27 mouse cellular contexts compared by ENCODE assay signal in genomic region chr15:97229494-97230077, GRCm38 (mm10). TPM values are rescaled to one million over a fixed set of nuclear protein-coding genes. Genes with fewer than 3 reads are reported as not detected.
A peak's percentile ranks its signal among the peaks of the same experiment; 100 is the strongest.
DNase-seq lines count a peak whose midpoint lies in the region; ATAC-seq lines count a peak whose summit lies in the region.
"Had no signal": no experiment of that assay in that cellular context is flagged by ENCODE, and none has a peak within 500 bp of the region (broad histone marks: within the 10 kb centered on the region; RNA-seq: fewer than 3 reads in every experiment).

No protein-coding gene starts in this region.

- peaks cover 3% of the 10 kb centered on the region; the same call in 1 of the 2 replicates for H3K4me1 ChIP-seq in liver, embryonic 11.5 days (replicated peaks; ENCODE audit: control insufficient read depth, insufficient read depth, low read length)
- no peaks in the 10 kb centered on the region for H3K4me1 ChIP-seq in liver, embryonic 12.5 days
- peaks cover 7% of the 10 kb centered on the region; the same call in 1 of the 2 replicates for H3K4me1 ChIP-seq in liver, embryonic 15.5 days (replicated peaks)
- peaks cover 4% of the 10 kb centered on the region for H3K4me1 ChIP-seq in kidney, embryonic 15.5 days
- H3K4me1 ChIP-seq: embryonic facial prominence, embryonic 12.5 days; embryonic facial prominence, embryonic 15.5 days; heart, embryonic 12.5 days; heart, embryonic 15.5 days; hindbrain, embryonic 15.5 days had no signal

- no peak overlapping the region for H3K4me3 ChIP-seq in liver, embryonic 11.5 days (ENCODE audit: low read depth, low read length)
- H3K4me3 ChIP-seq in liver, embryonic 12.5 days = no peak overlapping the region
- no peak overlapping the region for H3K4me3 ChIP-seq in liver, embryonic 15.5 days (replicated peaks)
- no peak overlapping the region for H3K4me3 ChIP-seq in kidney, embryonic 15.5 days (replicated peaks)
- H3K4me3 ChIP-seq: embryonic facial prominence, embryonic 12.5 days; embryonic facial prominence, embryonic 15.5 days; heart, embryonic 12.5 days; heart, embryonic 15.5 days; hindbrain, embryonic 15.5 days had no signal

- H3K27ac ChIP-seq in liver, embryonic 11.5 days (ENCODE audit: low read depth, low read length) = no peak overlapping the region
- H3K27ac ChIP-seq in liver, embryonic 12.5 days = no peak overlapping the region
- no peak overlapping the region for H3K27ac ChIP-seq in liver, embryonic 15.5 days (replicated peaks)
- no peak overlapping the region for H3K27ac ChIP-seq in kidney, embryonic 15.5 days
- H3K27ac ChIP-seq: embryonic facial prominence, embryonic 12.5 days; embryonic facial prominence, embryonic 15.5 days; heart, embryonic 15.5 days; hindbrain, embryonic 15.5 days had no signal

- H3K9me3 ChIP-seq in liver, embryonic 11.5 days (ENCODE audit: control insufficient read depth, low read length) = no peaks in the 10 kb centered on the region
- 0 out of 2 replicates have a peak, but pooled peaks cover 3% of the 10 kb centered on the region for H3K9me3 ChIP-seq in liver, embryonic 12.5 days (replicated peaks)
- H3K9me3 ChIP-seq in liver, embryonic 15.5 days (replicated peaks) = no peaks in the 10 kb centered on the region
- H3K9me3 ChIP-seq in kidney, embryonic 15.5 days (replicated peaks) = 0 out of 2 replicates have a peak, but pooled peaks cover 4% of the 10 kb centered on the region
- H3K9me3 ChIP-seq: embryonic facial prominence, embryonic 12.5 days; embryonic facial prominence, embryonic 15.5 days; heart, embryonic 15.5 days had no signal

- no peak for ATAC-seq in liver, embryonic 11.5 days (replicated peaks; ENCODE audit: low FRiP score)
- 0 out of 2 replicates have a peak, but pooled peaks have one; percentile 47 for ATAC-seq in liver, embryonic 12.5 days
- ATAC-seq in liver, embryonic 15.5 days (ENCODE audit: insufficient read depth) = peak; percentile 57; the same call in 1 of the 2 replicates
- ATAC-seq in kidney, embryonic 15.5 days (replicated peaks; ENCODE audit: low FRiP score) = no peak
- ATAC-seq: CD4-positive, CD25-positive, alpha-beta regulatory T cell, adult 4 months; forebrain, embryonic 14.5 days; forebrain, postnatal 0 days had no signal

- H3K36me3 ChIP-seq in liver, embryonic 11.5 days (ENCODE audit: control insufficient read depth, insufficient read depth, low read length) = no peaks in the 10 kb centered on the region
- H3K36me3 ChIP-seq in liver, embryonic 12.5 days = no peaks in the 10 kb centered on the region
- H3K36me3 ChIP-seq in liver, embryonic 15.5 days (replicated peaks) = no peaks in the 10 kb centered on the region
- H3K36me3 ChIP-seq in kidney, embryonic 15.5 days = no peaks in the 10 kb centered on the region
- H3K36me3 ChIP-seq: embryonic facial prominence, embryonic 12.5 days; embryonic facial prominence, embryonic 15.5 days; heart, embryonic 12.5 days; heart, embryonic 15.5 days; hindbrain, embryonic 15.5 days had no signal

- no peak overlapping the region for H3K4me2 ChIP-seq in liver, embryonic 11.5 days
- no peak overlapping the region for H3K4me2 ChIP-seq in liver, embryonic 12.5 days
- no peak overlapping the region for H3K4me2 ChIP-seq in liver, embryonic 15.5 days
- no peak overlapping the region for H3K4me2 ChIP-seq in kidney, embryonic 15.5 days
- H3K4me2 ChIP-seq: embryonic facial prominence, embryonic 12.5 days; embryonic facial prominence, embryonic 15.5 days; heart, embryonic 12.5 days; heart, embryonic 15.5 days; hindbrain, embryonic 15.5 days had no signal

- H3K9ac ChIP-seq in liver, embryonic 11.5 days (ENCODE audit: low read depth, low read length) = no peak overlapping the region
- no peak overlapping the region for H3K9ac ChIP-seq in liver, embryonic 12.5 days
- H3K9ac ChIP-seq in liver, embryonic 15.5 days = no peak overlapping the region
- H3K9ac ChIP-seq in kidney, embryonic 15.5 days = no peak overlapping the region
- H3K9ac ChIP-seq: embryonic facial prominence, embryonic 12.5 days; embryonic facial prominence, embryonic 15.5 days; forebrain, postnatal 0 days; heart, embryonic 12.5 days; heart, embryonic 15.5 days; hindbrain, embryonic 15.5 days had no signal

- no peaks in the 10 kb centered on the region for H3K27me3 ChIP-seq in liver, embryonic 11.5 days (replicated peaks; ENCODE audit: control insufficient read depth, insufficient read depth, low read length)
- no peaks in the 10 kb centered on the region; the same call in 1 of the 2 replicates for H3K27me3 ChIP-seq in liver, embryonic 12.5 days (replicated peaks)
- H3K27me3 ChIP-seq in liver, embryonic 15.5 days = no peaks in the 10 kb centered on the region
- H3K27me3 ChIP-seq in kidney, embryonic 15.5 days = no peaks in the 10 kb centered on the region
- H3K27me3 ChIP-seq: embryonic facial prominence, embryonic 12.5 days; embryonic facial prominence, embryonic 15.5 days; heart, embryonic 12.5 days; heart, embryonic 15.5 days; hindbrain, embryonic 15.5 days had no signal

- DNase-seq in liver = peak; percentile 24
- DNase-seq in liver, embryonic 11.5 days (ENCODE audit: low spot score) = no peak
- DNase-seq in yolk sac, embryonic 10.5 days (ENCODE audit: low spot score) = peak; percentile 40
- DNase-seq in left cerebral cortex, adult 8-10 months (ENCODE audit: low spot score in 2 of 2) = no peak
- DNase-seq in right cerebral cortex, postnatal 10 days (ENCODE audit: low spot score in 2 of 2) = no peak
- DNase-seq: adrenal gland, postnatal 10 days; adrenal gland, postnatal 36 days; cerebellum, adult 11 months; cerebellum, adult 2 months; cerebellum, adult 9-11 months; cerebellum, postnatal 25 days; forebrain, postnatal 0 days; gastrocnemius, postnatal 10 days; heart, adult 18-20 months; heart, postnatal 10 days; heart, postnatal 4 days had no signal

- 73% methylated on average over 11 of the region's 11 CpGs for WGBS in liver, embryonic 11.5 days
- WGBS in liver, embryonic 12.5 days (ENCODE audit: insufficient replicate concordance) = 64% methylated on average over 11 of the region's 11 CpGs
- 71% methylated on average over 11 of the region's 11 CpGs for WGBS in liver, embryonic 15.5 days (ENCODE audit: insufficient replicate concordance)
- 85% methylated on average over 11 of the region's 11 CpGs for WGBS in kidney, embryonic 15.5 days

RNA-seq across cellular contexts. Expression of gene Pced1b, which starts 17.3 kb away (rescaled TPM):
- 6.4 and 8.5 TPM in 2 replicates for polyA plus RNA-seq in liver, embryonic 11.5 days (2014; fragmentation: Nextera tagmentation; extraction: Ambion mirVana)
- polyA plus RNA-seq in liver, embryonic 12.5 days (2016; fragmentation: Nextera tagmentation; extraction: Ambion mirVana) = 5.6 and 6.4 TPM in 2 replicates
- 3.5 and 5.0 TPM in 2 replicates for polyA plus RNA-seq in liver, embryonic 15.5 days (2015; fragmentation: Nextera tagmentation; extraction: Ambion mirVana)
- 5.5 and 5.8 TPM in 2 replicates for polyA plus RNA-seq in kidney, embryonic 15.5 days (2015; fragmentation: Nextera tagmentation; extraction: Ambion mirVana)
- 10 to 100 TPM in 2 of 4 experiments, 1 to 10 TPM in 2; 9.4 to 10.7 (median 9.9) TPM for total RNA-seq in left cerebral cortex, adult 8-10 months (2022)

RNA-seq across cellular contexts. Expression of gene Amigo2, which starts 17.5 kb away (rescaled TPM):
- polyA plus RNA-seq in liver, embryonic 11.5 days (2014; fragmentation: Nextera tagmentation; extraction: Ambion mirVana) = 1.9 and 3.2 TPM in 2 replicates
- 1.4 and 1.7 TPM in 2 replicates for polyA plus RNA-seq in liver, embryonic 12.5 days (2016; fragmentation: Nextera tagmentation; extraction: Ambion mirVana)
- polyA plus RNA-seq in liver, embryonic 15.5 days (2015; fragmentation: Nextera tagmentation; extraction: Ambion mirVana) = 0.91 and 0.99 TPM in 2 replicates
- polyA plus RNA-seq in kidney, embryonic 15.5 days (2015; fragmentation: Nextera tagmentation; extraction: Ambion mirVana) = 11.9 TPM in 2 replicates
- 1 to 10 TPM; 6.0 to 8.5 (median 7.3) TPM for total RNA-seq in left cerebral cortex, adult 8-10 months (2022)
- total RNA-seq: MEL had no signal

Comparison
In these comparisons a context has a peak if more than half of its experiments do, and no peak if none do; other contexts are left out.
1. DNase-seq: peak in liver (single experiment) and yolk sac, embryonic 10.5 days (single experiment); none in liver, embryonic 11.5 days (single experiment), left cerebral cortex, adult 8-10 months (0 of 2) and right cerebral cortex, postnatal 10 days (0 of 2).
2. ATAC-seq: peak in liver, embryonic 12.5 days (single experiment) and liver, embryonic 15.5 days (single experiment); none in liver, embryonic 11.5 days (single experiment) and kidney, embryonic 15.5 days (single experiment).